Mouse (Mus musculus) thymus, postnatal 0 days (tissue): ENCODE results near the gene Olfr704. TPM values are rescaled to one million over a fixed set of nuclear protein-coding genes. Genes with fewer than 3 reads are reported as not detected.
A peak's percentile ranks its signal among the peaks of the same experiment; 100 is the strongest.
"Not testable (repeated sequence)": the region's sequence is repeated elsewhere in the genome, so short reads cannot be mapped to it uniquely, and the experiment has no call there.

Experiments used
- DNase-seq: peaks from one replicate; pipeline ENCODE4 v3.0.0-alpha.2; 2015; ENCODE audit warnings: low spot score
- polyA plus RNA-seq: library from polyadenylated mRNA; unstranded; fragments of >200 nt; fragmentation: Nextera tagmentation; extraction: Ambion mirVana; gene quantifications from 2 replicates; pipeline ENCODE4 v1.2.1, GENCODE M21; 2015

Gene Olfr704
- not detected in 2 replicates for polyA plus RNA-seq

- DNase-seq, result no peak
Measured at GRCm38 (mm10) chr7:106862885-106863284, at the start of gene Olfr704. Olfr704 (plus strand) TSS chr7:106863185.

- DNase-seq, result no peak
Measured at GRCm38 (mm10) chr7:106813829-106814228, 49.2 kb upstream of the Olfr704 start, which contains the start of gene Olfr701. Olfr701 (plus strand) TSS chr7:106814129.

GRCm38 (mm10) chr7:106815775-106816174 lies 47.2 kb upstream of the Olfr704 start:
- peak; percentile 57 for DNase-seq

GRCm38 (mm10) chr7:106818414-106818813 lies 44.6 kb upstream of the Olfr704 start:
- no peak for DNase-seq

GRCm38 (mm10) chr7:106833793-106834192 lies 29.2 kb upstream of the Olfr704 start, which contains the start of gene Olfr702:
Olfr702 (minus strand) TSS chr7:106833893.
- no peak for DNase-seq

GRCm38 (mm10) chr7:106843060-106843459 lies 19.9 kb upstream of the Olfr704 start, which contains the start of gene Olfr703:
Olfr703 (plus strand) TSS chr7:106843360.
- DNase-seq, result no peak

GRCm38 (mm10) chr7:106876791-106877190 lies 13.8 kb downstream of the Olfr704 start, which contains the start of gene Olfr705:
Olfr705 (minus strand) TSS chr7:106876891.
- no peak for DNase-seq

- DNase-seq, result no peak
Measured at GRCm38 (mm10) chr7:106888062-106888461, 25.1 kb downstream of the Olfr704 start, which contains the start of gene Olfr706. Olfr706 (minus strand) TSS chr7:106888162.

- not testable (repeated sequence) for DNase-seq
Measured at GRCm38 (mm10) chr7:106901141-106901540, 38.2 kb downstream of the Olfr704 start, which contains the start of gene Olfr707. Olfr707 (minus strand) TSS chr7:106901241.

- DNase-seq, result no peak
Measured at GRCm38 (mm10) chr7:106907676-106908075, 44.7 kb downstream of the Olfr704 start, which contains the start of gene Olfr1532-ps1. Olfr1532-ps1 (plus strand) TSS chr7:106908001.

Other genes with a start within 250 kb of the Olfr704 start
- gene Olfr693, start 182.6 kb upstream of the Olfr704 start, polyA plus RNA-seq, result not detected in 2 replicates
- gene Olfr694, start 171.4 kb upstream of the Olfr704 start, polyA plus RNA-seq, result not detected in 2 replicates
- gene Olfr695, start 146.8 kb upstream of the Olfr704 start, polyA plus RNA-seq, result not detected in 2 replicates
- gene Olfr697, start 120.7 kb upstream of the Olfr704 start, polyA plus RNA-seq, result not detected in 2 replicates
- gene Olfr698, start 107.8 kb upstream of the Olfr704 start, polyA plus RNA-seq, result not detected in 2 replicates
- gene Olfr699, start 70.0 kb upstream of the Olfr704 start, polyA plus RNA-seq, result not detected in 2 replicates
- not detected in 2 replicates for gene Olfr700, start 54.4 kb upstream of the Olfr704 start, polyA plus RNA-seq
- not detected in 2 replicates for gene Olfr701, start 49.1 kb upstream of the Olfr704 start, polyA plus RNA-seq
- not detected in 2 replicates for gene Olfr702, start 29.3 kb upstream of the Olfr704 start, polyA plus RNA-seq
- gene Olfr703, start 19.8 kb upstream of the Olfr704 start, polyA plus RNA-seq, result not detected in 2 replicates
- not detected in 2 replicates for gene Olfr705, start 13.7 kb downstream of the Olfr704 start, polyA plus RNA-seq
- not detected in 2 replicates for gene Olfr706, start 25.0 kb downstream of the Olfr704 start, polyA plus RNA-seq
- not detected in 2 replicates for gene Olfr707, start 38.1 kb downstream of the Olfr704 start, polyA plus RNA-seq
- gene Olfr1532-ps1, start 44.8 kb downstream of the Olfr704 start, polyA plus RNA-seq, result not detected in 2 replicates
- gene Olfr709-ps1, start 69.0 kb downstream of the Olfr704 start, polyA plus RNA-seq, result not detected in 2 replicates
- gene Olfr710, start 85.1 kb downstream of the Olfr704 start, polyA plus RNA-seq, result not detected in 2 replicates
- not detected in 2 replicates for gene Olfr6, start 100.8 kb downstream of the Olfr704 start, polyA plus RNA-seq
- gene Olfr711, start 112.3 kb downstream of the Olfr704 start, polyA plus RNA-seq, result not detected in 2 replicates
- gene Olfr2, start 142.9 kb downstream of the Olfr704 start, polyA plus RNA-seq, result not detected in 2 replicates
- 0.03 TPM in 1 of 2 replicates, not detected in the other for gene Olfr713, start 168.0 kb downstream of the Olfr704 start, polyA plus RNA-seq
- gene Olfr714, start 207.8 kb downstream of the Olfr704 start, polyA plus RNA-seq, result not detected in 2 replicates
- gene Olfr17, start 230.0 kb downstream of the Olfr704 start, polyA plus RNA-seq, result not detected in 2 replicates
- gene Olfr715b, start 247.2 kb downstream of the Olfr704 start, polyA plus RNA-seq, result not detected in 2 replicates